8 mouse cellular contexts compared by ENCODE assay signal in genomic region chr5:108000776-108001548, GRCm38 (mm10). TPM values are rescaled to one million over a fixed set of nuclear protein-coding genes. Genes with fewer than 3 reads are reported as not detected.
DNase-seq lines count a peak whose midpoint lies in the region; ATAC-seq and TF ChIP-seq lines count a peak whose summit lies in the region.

No protein-coding gene starts in this region.

- H3K4me2 ChIP-seq in embryonic facial prominence, embryonic 11.5 days (ENCODE audit: low read depth, low read length) = peak overlapping the region; percentile 39
- H3K4me2 ChIP-seq in kidney, embryonic 15.5 days = peak overlapping the region; percentile 62

- no peaks in the 10 kb centered on the region for H3K27me3 ChIP-seq in embryonic facial prominence, embryonic 11.5 days (ENCODE audit: control insufficient read depth, insufficient read depth, low read length)
- H3K27me3 ChIP-seq in heart, embryonic 10.5 days (ENCODE audit: insufficient read depth, poor library complexity, severe bottlenecking) = no peaks in the 10 kb centered on the region
- H3K27me3 ChIP-seq in kidney, embryonic 15.5 days = no peaks in the 10 kb centered on the region
- H3K27me3 ChIP-seq in liver, adult 2 months (ENCODE audit: control insufficient read depth, insufficient read depth, low read length) = no peaks in the 10 kb centered on the region; the same call in 1 of the 2 replicates
- no peaks in the 10 kb centered on the region for H3K27me3 ChIP-seq in splenic B cell, adult 2 months (ENCODE audit: control insufficient read depth, insufficient read depth, low read length, poor library complexity, severe bottlenecking)

- H3K36me3 ChIP-seq in embryonic facial prominence, embryonic 11.5 days (replicated peaks; ENCODE audit: control insufficient read depth, insufficient read depth, low read depth, low read length) = no peaks in the 10 kb centered on the region
- no peaks in the 10 kb centered on the region for H3K36me3 ChIP-seq in heart, embryonic 10.5 days
- H3K36me3 ChIP-seq in kidney, embryonic 15.5 days = no peaks in the 10 kb centered on the region
- no peaks in the 10 kb centered on the region for H3K36me3 ChIP-seq in liver, adult 2 months (ENCODE audit: control insufficient read depth, insufficient read depth, low read length)
- no peaks in the 10 kb centered on the region for H3K36me3 ChIP-seq in splenic B cell, adult 2 months (ENCODE audit: control insufficient read depth, insufficient read depth, low read length, poor library complexity, severe bottlenecking)

- no peak for TF ChIP-seq POLR2A in liver, adult 2 months (IDR thresholded peaks at IDR 0.05; ENCODE audit: extremely low read depth, insufficient read depth, low read length)

- no peaks in the 10 kb centered on the region for H3K9me3 ChIP-seq in embryonic facial prominence, embryonic 11.5 days (replicated peaks; ENCODE audit: control insufficient read depth, low read length)
- H3K9me3 ChIP-seq in heart, embryonic 10.5 days = no peaks in the 10 kb centered on the region
- no peaks in the 10 kb centered on the region for H3K9me3 ChIP-seq in kidney, embryonic 15.5 days (replicated peaks)

- no peak overlapping the region for H3K27ac ChIP-seq in embryonic facial prominence, embryonic 11.5 days (replicated peaks; ENCODE audit: low read depth, low read length)
- H3K27ac ChIP-seq in heart, embryonic 10.5 days = peak overlapping the region; percentile 89
- peak overlapping the region; percentile 71 for H3K27ac ChIP-seq in kidney, embryonic 15.5 days
- H3K27ac ChIP-seq in liver, adult 2 months (replicated peaks; ENCODE audit: insufficient read depth, low read depth, low read length) = no peak overlapping the region; the same call in 1 of the 2 replicates

- no peaks in the 10 kb centered on the region for H3K4me1 ChIP-seq in embryonic facial prominence, embryonic 11.5 days (ENCODE audit: control insufficient read depth, insufficient read depth, low read length)
- no peaks in the 10 kb centered on the region for H3K4me1 ChIP-seq in heart, embryonic 10.5 days
- H3K4me1 ChIP-seq in kidney, embryonic 15.5 days = 0 out of 2 replicates have a peak, but pooled peaks cover 4% of the 10 kb centered on the region
- peaks cover 2% of the 10 kb centered on the region; the same call in 1 of the 2 replicates for H3K4me1 ChIP-seq in liver, adult 2 months (ENCODE audit: control insufficient read depth, insufficient read depth, low read length)

- DNase-seq in 416B (ENCODE audit: low read depth) = peak; percentile 85
- peak; percentile 55 for DNase-seq in adrenal gland, postnatal 10 days
- DNase-seq in embryonic facial prominence, embryonic 11.5 days (ENCODE audit: low spot score) = peak; percentile 73
- DNase-seq in heart, embryonic 10.5 days (ENCODE audit: low spot score) = peak; percentile 80
- peak; percentile 62 for DNase-seq in liver, adult 2 months (ENCODE audit: extremely low read depth, low read depth, low spot score)
- DNase-seq in splenic B cell, adult 2 months (ENCODE audit: low read depth, low spot score) = peak; percentile 83

- no peaks in the 10 kb centered on the region for H3K79me2 ChIP-seq in liver, adult 2 months (ENCODE audit: control insufficient read depth, insufficient read depth, low read length)

- no peak for TF ChIP-seq CTCF in liver, adult 2 months (IDR thresholded peaks at IDR 0.05; ENCODE audit: low read depth, low read length)

- H3K4me3 ChIP-seq in embryonic facial prominence, embryonic 11.5 days (ENCODE audit: low read depth, low read length) = peak overlapping the region; percentile 52
- H3K4me3 ChIP-seq in heart, embryonic 10.5 days = peak overlapping the region; percentile 70
- peak overlapping the region; percentile 64 for H3K4me3 ChIP-seq in kidney, embryonic 15.5 days (replicated peaks)
- H3K4me3 ChIP-seq in liver, adult 2 months (ENCODE audit: insufficient read depth, low read depth, low read length) = peak overlapping the region; percentile 92

- 20% methylated on average over 20 of the region's 20 CpGs for WGBS in embryonic facial prominence, embryonic 11.5 days
- 17% methylated on average over 20 of the region's 20 CpGs for WGBS in heart, embryonic 10.5 days
- WGBS in kidney, embryonic 15.5 days = 15% methylated on average over 20 of the region's 20 CpGs
- 16% methylated on average over 20 of the region's 20 CpGs for WGBS in liver, adult 2 months

- H3K9ac ChIP-seq in embryonic facial prominence, embryonic 11.5 days (replicated peaks; ENCODE audit: low read length) = peak overlapping the region; percentile 75
- peak overlapping the region; percentile 51 for H3K9ac ChIP-seq in kidney, embryonic 15.5 days
- peak overlapping the region; percentile 82 for H3K9ac ChIP-seq in liver, adult 2 months (ENCODE audit: low read depth, low read length)

- 0 out of 2 replicates have a peak, but pooled peaks have one; percentile 39 for ATAC-seq in embryonic facial prominence, embryonic 11.5 days (replicated peaks; ENCODE audit: insufficient number of reproducible peaks, low FRiP score, low TSS enrichment, low read depth)
- ATAC-seq in kidney, embryonic 15.5 days (replicated peaks; ENCODE audit: low FRiP score) = peak; percentile 79
- ATAC-seq in monocyte, adult 5-6 weeks (replicated peaks; ENCODE audit: insufficient number of reproducible peaks, low FRiP score, low TSS enrichment, poor library complexity, severe bottlenecking) = peak; percentile 80

RNA-seq across cellular contexts. Expression of gene Fam69a, which starts 14.1 kb away (rescaled TPM):
- 10 to 100 TPM; 18.0 to 18.5 TPM for total RNA-seq in adrenal gland, postnatal 10 days (2021)
- 22.1 and 24.3 TPM in 2 replicates for polyA plus RNA-seq in embryonic facial prominence, embryonic 11.5 days (2014; fragmentation: Nextera tagmentation; extraction: Ambion mirVana)
- polyA plus RNA-seq in heart, embryonic 10.5 days (2016; fragmentation: Nextera tagmentation; extraction: Ambion mirVana) = 18.6 and 20.0 TPM in 2 replicates
- polyA plus RNA-seq in kidney, embryonic 15.5 days (2015; fragmentation: Nextera tagmentation; extraction: Ambion mirVana) = 19.1 and 21.3 TPM in 2 replicates
- 3.9 and 5.3 TPM in 2 replicates for total RNA-seq in liver, adult 2 months (2014; rRNA removed)
- 0.97 and 1.4 TPM in 2 replicates for polyA plus RNA-seq in liver, adult 2 months (2012; rRNA removed)
- total RNA-seq in monocyte, adult 5-6 weeks (2017) = 33.7 to 53.5 TPM (median 47.2 TPM) in 3 replicates

Comparison
In these comparisons a context has a peak if more than half of its experiments do, and no peak if none do; other contexts are left out.
1. H3K27ac ChIP-seq: peak in heart, embryonic 10.5 days (single experiment) and kidney, embryonic 15.5 days (single experiment); none in embryonic facial prominence, embryonic 11.5 days (single experiment) and liver, adult 2 months (single experiment).
2. Peak in every context shown above with its lines, with median percentiles within 50 percentile points of each other: DNase-seq, ATAC-seq, H3K4me3 ChIP-seq and H3K9ac ChIP-seq.